Mouse (Mus musculus) spleen, postnatal 4 days (tissue): ENCODE results near the gene Notch3.

ENCODE experiments used
- DNase-seq, 2 experiments: peaks; one replicate each; pipeline ENCODE4 v3.0.0; 2022; ENCODE audit warnings: low spot score in 2 of 2

Gene Notch3

DNA sequence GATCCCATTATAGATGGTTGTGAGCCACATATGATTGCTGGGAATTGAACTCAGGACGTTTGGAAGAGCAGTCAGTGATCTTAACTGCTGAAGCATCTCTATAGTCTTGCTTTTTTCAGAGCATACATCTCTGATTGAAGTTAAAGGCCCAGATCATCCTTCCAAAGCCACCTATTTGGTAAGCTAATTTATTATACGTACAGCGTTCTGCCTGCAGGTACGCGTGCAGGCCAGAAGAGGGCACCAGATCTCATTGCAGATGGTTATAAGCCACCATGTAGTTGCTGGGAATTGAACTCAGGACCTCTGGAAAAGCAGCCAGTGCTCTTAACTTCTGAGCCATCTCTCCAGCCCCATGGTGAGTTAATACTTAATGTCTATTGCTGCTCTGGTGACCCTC is 73.8 kb downstream of the Notch3 start:
- no peak for DNase-seq

DNA sequence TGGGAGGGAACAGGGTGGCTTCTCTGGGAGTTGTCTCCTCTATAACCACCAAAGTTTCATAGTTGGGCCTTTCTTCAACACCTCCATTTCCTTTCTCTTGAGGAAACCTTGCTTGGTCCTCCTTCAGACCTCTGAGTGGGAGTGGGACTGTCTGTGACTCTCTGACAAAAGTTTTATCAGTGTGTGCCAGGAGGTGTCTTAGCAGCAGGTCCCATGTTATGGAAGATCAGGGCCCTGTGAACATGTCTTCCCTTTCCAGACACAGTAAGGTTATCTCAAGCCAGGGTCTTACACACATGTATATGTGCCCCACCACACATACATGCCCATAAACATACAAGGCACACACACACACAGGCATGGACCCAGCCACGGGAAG is 74.4 kb downstream of the Notch3 start:
- DNase-seq = no peak

DNA sequence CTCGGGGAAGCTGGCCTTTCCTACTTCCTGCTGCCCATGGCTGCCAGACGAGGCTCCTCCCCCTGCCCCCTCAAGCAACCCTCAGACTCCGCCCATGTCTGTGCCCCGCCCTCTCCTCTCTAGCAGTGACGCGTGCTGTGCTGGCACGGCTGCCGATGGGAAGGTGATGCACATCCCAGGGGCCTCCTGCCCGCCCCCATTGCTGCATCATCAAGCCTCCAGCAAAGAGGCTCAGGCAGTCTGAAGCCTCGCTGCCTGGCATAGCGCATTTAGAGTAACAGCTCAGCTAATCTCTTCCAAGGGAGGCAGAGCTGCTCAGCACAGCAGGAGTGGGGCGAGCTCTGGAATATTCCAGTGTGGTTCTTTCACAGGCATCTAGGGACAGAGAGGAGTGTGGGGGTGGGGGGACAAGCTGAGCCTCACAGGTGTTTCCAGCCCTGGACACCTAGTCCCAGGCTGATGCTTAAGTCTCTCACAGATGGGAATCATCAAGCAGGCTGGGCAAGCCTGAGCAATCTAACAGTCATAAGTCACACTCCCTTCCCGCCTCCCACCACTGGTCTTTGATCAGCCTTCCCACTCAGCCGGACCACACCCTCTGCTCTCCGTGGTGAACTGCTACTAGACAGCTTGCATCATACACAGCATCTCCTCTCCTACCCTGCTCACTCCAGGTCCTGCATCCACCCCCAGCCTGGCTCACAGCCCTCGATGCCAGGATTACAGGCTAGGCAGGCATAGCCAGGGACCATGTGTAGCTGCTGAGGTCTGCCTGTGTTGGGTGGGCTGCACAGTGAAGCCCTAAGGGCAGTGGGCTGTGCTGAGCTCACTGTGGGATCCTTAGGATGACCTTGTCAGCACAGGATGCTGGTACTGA is 75.0 kb downstream of the Notch3 start:
- peak; percentile 91 to 92 for DNase-seq

DNA sequence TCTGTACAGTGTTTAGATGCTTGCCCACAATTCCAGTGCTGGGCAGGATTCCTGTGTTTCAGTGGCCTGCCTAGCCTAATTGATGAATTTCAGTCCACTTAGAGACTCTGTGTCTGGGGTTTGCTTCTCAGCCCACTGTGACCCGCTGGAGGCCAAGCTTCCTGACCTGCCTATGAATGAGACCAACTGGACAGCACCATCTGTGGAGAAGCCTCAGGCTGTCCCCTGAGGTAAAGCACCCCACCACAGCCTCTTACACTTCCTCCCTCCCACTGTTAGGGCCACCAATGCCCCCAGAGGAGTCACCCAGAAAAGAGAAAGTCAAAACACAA is 75.7 kb downstream of the Notch3 start:
- DNase-seq = no peak

DNA sequence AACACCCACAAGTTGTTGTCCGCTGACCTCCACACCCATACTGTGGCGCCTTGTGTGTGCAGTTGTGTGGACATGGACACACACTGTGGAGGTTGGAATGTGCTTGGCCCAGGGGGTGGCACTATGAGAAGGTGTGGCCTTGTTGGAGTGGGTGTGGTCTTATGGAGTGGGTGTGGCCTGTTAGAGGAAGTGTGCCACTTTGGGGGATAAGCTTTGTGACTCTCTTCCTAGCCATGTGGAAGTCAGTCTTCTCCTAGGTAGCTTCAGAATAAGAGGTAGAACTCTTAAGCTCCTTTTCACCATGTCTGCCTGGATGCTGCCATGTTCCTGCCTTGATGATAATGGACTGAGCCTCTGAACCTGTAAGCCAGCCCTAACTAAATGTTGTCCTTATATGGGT is 79.6 kb downstream of the Notch3 start:
- no peak for DNase-seq

DNA sequence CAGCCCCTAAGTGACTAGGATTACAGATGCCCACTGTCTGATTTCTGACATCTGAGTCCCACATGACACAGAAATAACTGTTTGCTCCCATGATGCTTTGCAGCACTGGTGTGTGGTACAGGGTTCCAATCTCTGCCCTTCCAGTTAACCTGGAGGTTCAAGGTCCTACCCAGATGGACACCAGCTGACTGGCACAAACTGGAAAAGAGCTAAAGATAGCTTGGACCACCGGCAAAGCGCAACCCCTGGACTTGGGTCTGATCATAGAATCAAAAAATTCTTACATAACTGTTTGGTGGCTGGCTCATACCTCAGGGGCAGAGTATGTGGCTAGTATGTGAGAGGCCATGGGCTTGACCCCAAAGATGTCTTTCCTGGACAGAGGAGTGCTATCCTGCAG is 83.3 kb downstream of the Notch3 start:
- DNase-seq = no peak

DNA sequence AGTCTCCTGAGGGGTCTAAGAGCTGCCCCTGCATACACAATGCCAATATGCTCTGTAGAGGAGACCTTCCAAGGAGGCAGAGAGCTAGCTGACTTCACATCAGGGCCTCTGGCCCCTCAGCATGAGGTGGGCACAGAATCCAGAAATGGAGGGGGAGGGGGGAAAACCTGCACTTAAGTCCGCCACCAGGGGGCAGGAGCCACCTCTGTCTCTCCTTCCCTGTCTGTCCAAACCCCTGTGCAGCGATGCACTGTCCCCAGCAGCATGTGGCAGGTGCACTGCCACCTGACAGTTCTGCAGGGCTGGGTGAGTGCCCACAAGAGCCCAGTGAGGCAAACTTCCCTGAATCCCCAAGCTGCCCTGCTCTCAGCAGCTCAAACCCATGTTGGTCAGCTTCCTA is 91.5 kb downstream of the Notch3 start:
- peak; percentile 47 to 80 for DNase-seq

DNA sequence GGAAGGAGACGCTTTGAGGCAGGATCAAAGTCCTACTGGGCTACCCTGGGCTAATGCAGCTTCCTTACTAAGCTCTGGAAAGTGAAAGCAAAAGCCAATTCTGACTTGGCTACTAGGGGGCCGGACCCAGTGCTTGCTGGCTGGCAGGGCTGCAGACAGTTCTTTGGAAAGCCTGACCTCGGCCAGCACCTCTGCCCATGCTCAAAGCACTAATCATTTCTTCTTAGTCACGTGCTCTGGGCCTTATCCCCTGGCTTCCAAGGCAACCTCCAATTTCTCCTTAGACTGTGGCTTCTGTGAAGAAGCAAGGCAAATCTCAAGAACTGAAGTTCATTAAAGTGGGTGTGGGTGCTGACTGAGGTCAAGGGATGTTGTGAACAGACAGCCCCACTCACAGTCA is 92.0 kb downstream of the Notch3 start:
- DNase-seq = no peak

DNA sequence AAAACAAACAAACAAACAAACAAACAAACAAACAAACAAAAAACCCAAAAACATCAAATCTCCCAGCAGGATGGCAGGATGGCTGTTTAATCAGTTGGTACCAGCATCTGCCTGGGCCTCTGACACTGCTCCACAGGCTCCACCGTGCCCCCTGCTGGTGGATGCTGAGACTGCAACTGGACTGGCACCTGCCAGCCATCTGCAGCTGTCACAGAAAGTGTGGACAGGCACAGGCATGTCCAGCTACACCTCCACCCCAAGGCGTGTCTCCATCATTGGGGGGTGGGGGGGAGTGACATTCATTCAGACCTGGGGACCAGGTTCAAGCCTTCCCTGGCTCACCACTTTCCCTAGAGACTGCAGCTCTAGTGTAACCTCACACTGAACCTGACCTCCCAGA is 93.3 kb downstream of the Notch3 start:
- DNase-seq = peak; percentile 87 to 98
